21 mouse cellular contexts compared by ENCODE assay signal in genomic region chr9:48669672-48670071, GRCm38 (mm10).
"Had no signal": no experiment of that assay in that cellular context is flagged by ENCODE, and none has a peak within 500 bp of the region (broad histone marks: within the 10 kb centered on the region; RNA-seq: fewer than 3 reads in every experiment).

No protein-coding gene starts in this region.

- H3K4me2 ChIP-seq: limb, embryonic 13.5 days; liver, embryonic 12.5 days; liver, embryonic 15.5 days; lung, embryonic 15.5 days; midbrain, embryonic 12.5 days; neural tube, embryonic 13.5 days had no signal

- H3K27ac ChIP-seq: limb, embryonic 10.5 days; limb, embryonic 13.5 days; liver, embryonic 12.5 days; liver, embryonic 15.5 days; lung, embryonic 15.5 days; midbrain, embryonic 12.5 days; neural tube, embryonic 13.5 days had no signal

- H3K9ac ChIP-seq: limb, embryonic 13.5 days; liver, embryonic 12.5 days; liver, embryonic 15.5 days; lung, embryonic 15.5 days; midbrain, embryonic 12.5 days; neural tube, embryonic 13.5 days had no signal

- H3K4me3 ChIP-seq: limb, embryonic 10.5 days; limb, embryonic 13.5 days; liver, embryonic 12.5 days; liver, embryonic 15.5 days; lung, embryonic 15.5 days; megakaryocyte, embryonic 14.5 days; midbrain, embryonic 12.5 days; myocyte; neural tube, embryonic 13.5 days had no signal

- H3K4me1 ChIP-seq: liver, embryonic 15.5 days had no signal

- H3K9me3 ChIP-seq: limb, embryonic 10.5 days; limb, embryonic 13.5 days; liver, embryonic 12.5 days; liver, embryonic 15.5 days; lung, embryonic 15.5 days; megakaryocyte, embryonic 14.5 days; midbrain, embryonic 12.5 days; neural tube, embryonic 13.5 days had no signal

- H3K27me3 ChIP-seq: megakaryocyte, embryonic 14.5 days had no signal

- ATAC-seq: liver, embryonic 12.5 days had no signal

- DNase-seq: kidney, adult 18-20 months; kidney, adult 9 months; kidney, postnatal 14 days; kidney, postnatal 4 days; layer of hippocampus, postnatal 36 days; liver; lung, adult 18-20 months; lung, postnatal 10 days; lung, postnatal 36 days; retina, postnatal 1 day; thymus, adult 18-20 months; thymus, postnatal 36 days had no signal

- H3K36me3 ChIP-seq: limb, embryonic 13.5 days; liver, embryonic 12.5 days; liver, embryonic 15.5 days; lung, embryonic 15.5 days; midbrain, embryonic 12.5 days; neural tube, embryonic 13.5 days had no signal
